Mouse (Mus musculus) liver, postnatal 0 days (tissue): ENCODE data around the gene Ntrk2.

ENCODE experiments used
- CTCF ChIP-seq: sonication (generic); IDR thresholded peaks from 2 replicates; pipeline ENCODE4 v1.5.1; 2016; ENCODE audit warnings: antibody characterized with exemption, low read depth
- EP300 ChIP-seq: IDR thresholded peaks from 2 replicates; pipeline ENCODE4 v1.6.1; 2016; ENCODE audit warnings: antibody characterized with exemption, low read depth, mild to moderate bottlenecking

- TF ChIP-seq CTCF (no peak), EP300 (no peak)
Observed at GRCm38 (mm10) chr13:59148793-59149192, 342.4 kb downstream of the Ntrk2 start.
